Mouse (Mus musculus) adrenal gland, adult 2 months (tissue): Measurements from ENCODE around the gene Ucn. TPM values are rescaled to one million over a fixed set of nuclear protein-coding genes. Genes with fewer than 3 reads are reported as not detected.

Experiments
- DNase-seq: peaks from one replicate; pipeline ENCODE4 v3.0.0; 2021
- polyA plus RNA-seq: library from polyadenylated mRNA; depleted of rRNA; stranded (reverse); fragments of >200 nt; gene quantifications from 2 replicates; pipeline ENCODE4 v1.2.3, GENCODE M21; 2012; rRNA removed
- total RNA-seq, 2 experiments: library from RNA; stranded (reverse); gene quantifications; 2 replicates each; pipeline ENCODE4 v1.2.3; 2021

Gene Ucn
- total and polyA plus RNA-seq, 3 experiments, result not detected

- no peak for DNase-seq
Observed at GRCm38 (mm10) chr5:31108000-31108490, 30.6 kb downstream of the Ucn start, which contains the start of gene Slc30a3. Gene Slc30a3, minus strand, starts transcription at chr5:31108237.

DNA sequence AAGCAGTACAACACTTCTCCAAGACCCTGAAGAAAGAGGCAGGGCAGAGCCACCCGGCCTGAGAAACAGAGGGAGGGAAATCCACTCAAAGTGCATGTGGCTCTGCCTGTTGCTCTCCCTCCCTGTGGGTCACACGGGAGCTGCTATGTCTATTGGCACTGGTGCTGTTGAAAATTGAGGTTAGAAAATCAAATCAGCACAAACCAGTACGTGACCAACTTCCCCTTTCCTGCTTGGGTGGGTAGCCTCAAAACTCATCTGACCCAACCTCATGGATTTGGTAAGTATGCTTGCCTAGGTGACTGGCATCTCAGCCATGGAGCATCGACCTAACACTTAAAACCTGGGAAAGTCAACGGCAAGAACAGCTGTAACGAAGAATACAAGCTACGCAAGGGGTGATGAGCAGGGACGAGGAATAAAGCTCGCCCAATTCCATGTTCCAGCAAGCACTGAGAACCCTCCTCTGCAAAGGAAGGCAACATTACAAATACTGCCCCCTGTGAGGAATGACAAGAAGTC, 32.8 kb downstream of the Ucn start, which contains the start of gene Dnajc5g:
Gene Dnajc5g (plus strand): TSS at position 472 of the 522 bp plus-strand sequence.
- DNase-seq, result no peak

DNA sequence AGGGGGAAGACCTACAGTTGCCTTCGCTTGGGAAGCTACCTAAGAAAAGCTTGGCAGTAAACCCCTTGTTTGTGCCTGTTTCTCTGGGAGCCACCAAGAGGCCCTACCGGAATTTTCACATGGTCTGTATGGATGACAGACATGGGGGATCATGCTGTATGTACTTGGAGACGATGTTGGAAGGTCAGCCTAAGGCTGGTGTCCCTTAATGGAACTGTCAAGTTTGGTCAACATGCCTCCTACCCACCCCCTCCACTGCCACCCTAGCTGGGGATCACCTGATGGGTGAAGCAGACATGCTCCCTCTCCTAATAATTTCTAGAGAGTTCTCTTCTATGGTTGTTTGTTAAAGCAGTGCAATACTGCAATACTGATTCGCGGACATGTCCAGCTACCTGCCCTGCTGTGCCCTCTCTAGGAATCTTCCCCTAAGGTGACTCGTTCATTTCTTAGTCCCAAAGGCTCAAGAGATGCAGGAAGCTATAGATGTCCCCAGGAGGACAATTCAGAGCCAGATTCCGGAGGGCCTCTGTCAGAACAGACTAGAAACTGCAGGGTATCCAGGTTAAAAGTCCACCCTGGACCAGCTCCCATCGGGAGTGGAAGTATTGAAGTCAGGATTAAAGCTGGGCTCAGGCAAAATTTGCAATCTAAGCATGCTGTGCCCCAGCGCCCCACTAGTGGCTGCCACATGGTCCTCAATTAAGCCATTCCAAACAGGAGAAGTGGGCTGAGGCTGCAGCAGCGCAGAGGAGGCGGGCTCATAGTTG, 42.7 kb downstream of the Ucn start:
- DNase-seq, result no peak

GRCm38 (mm10) chr5:31094799-31095691, 43.6 kb downstream of the Ucn start:
- peak; percentile 68 for DNase-seq

- no peak for DNase-seq
Observed at GRCm38 (mm10) chr5:31094100-31094798, 44.4 kb downstream of the Ucn start.

GRCm38 (mm10) chr5:31093151-31094041, 45.2 kb downstream of the Ucn start:
- peak; percentile 72 for DNase-seq

DNA sequence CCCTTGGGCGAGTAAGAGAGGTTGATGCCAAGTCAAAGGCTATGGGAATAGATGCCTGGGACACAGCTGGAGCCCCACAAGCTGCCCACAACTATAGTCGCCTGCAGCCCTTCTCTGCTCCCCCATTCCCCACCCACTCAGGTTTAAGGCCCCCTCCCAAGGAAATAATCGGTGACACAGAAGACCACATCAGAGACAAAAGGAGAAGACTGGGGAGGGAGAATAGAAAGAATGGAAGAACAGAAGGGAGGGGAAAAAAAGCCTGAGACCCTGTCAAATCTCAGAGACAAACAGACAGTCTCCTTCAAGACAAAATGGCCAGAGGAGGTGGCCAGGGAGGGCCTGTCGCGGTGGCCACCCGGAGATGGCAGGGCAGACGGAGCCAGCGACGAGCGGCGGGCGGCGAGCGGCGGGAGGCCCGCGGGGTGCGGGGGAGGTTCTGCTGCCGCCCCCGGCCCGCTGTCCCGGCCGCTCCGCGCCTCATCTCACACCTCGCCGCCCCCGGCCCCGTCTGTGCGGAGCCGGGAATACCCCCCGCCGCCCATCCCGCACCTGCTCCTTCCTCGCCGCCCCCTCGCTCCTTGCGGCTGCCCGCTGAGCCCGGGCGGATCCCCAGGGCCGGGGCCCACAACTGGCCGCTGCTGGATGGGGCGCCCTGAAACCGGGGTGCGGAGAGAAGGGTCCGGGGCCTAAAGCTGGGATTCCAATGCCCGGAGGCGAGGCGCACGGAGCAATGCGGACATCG, 46.2 kb downstream of the Ucn start:
- no peak for DNase-seq

Other genes starting within 250 kb of the Ucn start
- 100 to 1,000 TPM; 256 to 264 TPM for gene Ost4, start 231.0 kb downstream of the Ucn start, total RNA-seq
- 120 and 143 TPM in 2 replicates for gene Ost4, start 231.0 kb downstream of the Ucn start, polyA plus RNA-seq
- 10 to 100 TPM; 40.3 to 62.0 TPM for gene Emilin1, start 225.4 kb downstream of the Ucn start, total RNA-seq
- gene Emilin1, start 225.4 kb downstream of the Ucn start, polyA plus RNA-seq, result 64.1 and 75.1 TPM in 2 replicates
- gene Khk, start 217.4 kb downstream of the Ucn start, total RNA-seq, result 10 to 100 TPM; 37.2 to 44.3 TPM
- 43.9 and 60.3 TPM in 2 replicates for gene Khk, start 217.4 kb downstream of the Ucn start, polyA plus RNA-seq
- gene Cgref1, start 193.2 kb downstream of the Ucn start, total RNA-seq, result 1 to 10 TPM in 1 of 2 experiments, under 1 TPM in 1; 0.58 to 2.5 TPM
- gene Cgref1, start 193.2 kb downstream of the Ucn start, polyA plus RNA-seq, result 1.5 and 2.0 TPM in 2 replicates
- 100 to 1,000 TPM; 119 to 126 TPM for gene Preb, start 178.5 kb downstream of the Ucn start, total RNA-seq
- 284 TPM in 2 replicates for gene Preb, start 178.5 kb downstream of the Ucn start, polyA plus RNA-seq
- 1 to 10 TPM; 1.3 TPM for gene Tcf23, start 170.2 kb downstream of the Ucn start, total RNA-seq
- gene Tcf23, start 170.2 kb downstream of the Ucn start, polyA plus RNA-seq, result 0.77 and 0.78 TPM in 2 replicates
- 100 to 1,000 TPM; 117 to 125 TPM for gene Atraid, start 90.5 kb downstream of the Ucn start, total RNA-seq
- gene Atraid, start 90.5 kb downstream of the Ucn start, polyA plus RNA-seq, result 101 and 114 TPM in 2 replicates
- 10 to 100 TPM; 27.7 to 39.6 TPM for gene Slc5a6, start 89.9 kb downstream of the Ucn start, total RNA-seq
- 88.3 and 93.5 TPM in 2 replicates for gene Slc5a6, start 89.9 kb downstream of the Ucn start, polyA plus RNA-seq
- gene Cad, start 84.0 kb downstream of the Ucn start, total RNA-seq, result 10 to 100 TPM; 17.5 to 33.1 TPM
- 43.2 and 48.0 TPM in 2 replicates for gene Cad, start 84.0 kb downstream of the Ucn start, polyA plus RNA-seq
- gene Dnajc5g, start 32.5 kb downstream of the Ucn start, total RNA-seq, result not detected
- gene Dnajc5g, start 32.5 kb downstream of the Ucn start, polyA plus RNA-seq, result not detected in 2 replicates
- gene Slc30a3, start 30.6 kb downstream of the Ucn start, total RNA-seq, result not detected
- not detected in 2 replicates for gene Slc30a3, start 30.6 kb downstream of the Ucn start, polyA plus RNA-seq
- gene Trim54, start 22.1 kb downstream of the Ucn start, total RNA-seq, result not detected
- gene Trim54, start 22.1 kb downstream of the Ucn start, polyA plus RNA-seq, result not detected in 2 replicates
- 10 to 100 TPM; 71.0 to 72.1 TPM for gene Mpv17, start 15.4 kb upstream of the Ucn start, total RNA-seq
- gene Mpv17, start 15.4 kb upstream of the Ucn start, polyA plus RNA-seq, result 127 and 137 TPM in 2 replicates
- gene Gm29609, start 41.1 kb upstream of the Ucn start, total RNA-seq, result 1 to 10 TPM; 1.1 to 1.4 TPM
- 0.52 and 0.94 TPM in 2 replicates for gene Gm29609, start 41.1 kb upstream of the Ucn start, polyA plus RNA-seq
- 10 to 100 TPM; 51.9 to 67.4 TPM for gene Gtf3c2, start 41.3 kb upstream of the Ucn start, total RNA-seq
- 34.8 and 47.8 TPM in 2 replicates for gene Gtf3c2, start 41.3 kb upstream of the Ucn start, polyA plus RNA-seq
- gene Snx17, start 54.4 kb upstream of the Ucn start, total RNA-seq, result 100 to 1,000 TPM in 1 of 2 experiments, 10 to 100 TPM in 1; 85.7 to 115 TPM
- gene Snx17, start 54.4 kb upstream of the Ucn start, polyA plus RNA-seq, result 85.1 and 92.2 TPM in 2 replicates
- gene Eif2b4, start 54.6 kb upstream of the Ucn start, total RNA-seq, result 10 to 100 TPM; 39.5 to 45.7 TPM
- gene Eif2b4, start 54.6 kb upstream of the Ucn start, polyA plus RNA-seq, result 26.8 and 35.7 TPM in 2 replicates
- 10 to 100 TPM; 28.5 to 29.5 TPM for gene Zfp513, start 63.5 kb upstream of the Ucn start, total RNA-seq
- 75.5 and 77.8 TPM in 2 replicates for gene Zfp513, start 63.5 kb upstream of the Ucn start, polyA plus RNA-seq
- gene Ppm1g, start 81.9 kb upstream of the Ucn start, total RNA-seq, result 100 to 1,000 TPM; 105 TPM
- gene Ppm1g, start 81.9 kb upstream of the Ucn start, polyA plus RNA-seq, result 174 and 197 TPM in 2 replicates
- gene Nrbp1, start 102.0 kb upstream of the Ucn start, total RNA-seq, result 10 to 100 TPM; 78.2 to 84.9 TPM
- gene Nrbp1, start 102.0 kb upstream of the Ucn start, polyA plus RNA-seq, result 180 and 229 TPM in 2 replicates
- gene Gm9970, start 102.4 kb upstream of the Ucn start, total RNA-seq, result not detected
- gene Gm9970, start 102.4 kb upstream of the Ucn start, polyA plus RNA-seq, result 3.7 and 3.9 TPM in 2 replicates
- 1 to 10 TPM; 2.2 to 4.5 TPM for gene Krtcap3, start 112.9 kb upstream of the Ucn start, total RNA-seq
- gene Krtcap3, start 112.9 kb upstream of the Ucn start, polyA plus RNA-seq, result 13.3 and 13.6 TPM in 2 replicates
- gene Ift172, start 152.3 kb upstream of the Ucn start, total RNA-seq, result 10 to 100 TPM; 28.9 to 38.1 TPM
- gene Ift172, start 152.3 kb upstream of the Ucn start, polyA plus RNA-seq, result 29.5 and 30.1 TPM in 2 replicates
- 10 to 100 TPM; 11.1 to 20.8 TPM for gene Fndc4, start 157.3 kb upstream of the Ucn start, total RNA-seq
- gene Fndc4, start 157.3 kb upstream of the Ucn start, polyA plus RNA-seq, result 25.0 and 28.6 TPM in 2 replicates
- gene Gckr, start 158.6 kb upstream of the Ucn start, total RNA-seq, result under 1 TPM in 1 of 2 experiments, not detected in 1; 0.61 TPM
- 0.13 and 0.20 TPM in 2 replicates for gene Gckr, start 158.6 kb upstream of the Ucn start, polyA plus RNA-seq